Mouse (Mus musculus) layer of hippocampus, adult 2 months (tissue): ENCODE data around the gene Mgat5. TPM values are rescaled to one million over a fixed set of nuclear protein-coding genes. Genes with fewer than 3 reads are reported as not detected.

Experiments used
- DNase-seq, 2 experiments: peaks; one replicate each; pipeline ENCODE4 v3.0.0; 2022; ENCODE audit warnings: low spot score in 2 of 2
- H3K27ac ChIP-seq: fragments of 200-600 bp; 2 replicates; pipeline ENCODE4 v1.8.1; 2022
- H3K4me3 ChIP-seq: fragments of 200-600 bp; 2 replicates; pipeline ENCODE4 v1.8.1; 2022; ENCODE audit warnings: mild to moderate bottlenecking
- CTCF ChIP-seq: fragments of 200-600 bp; conservative IDR thresholded peaks from 2 replicates; pipeline ENCODE4 v1.8.1; 2022; ENCODE audit warnings: antibody characterized with exemption, mild to moderate bottlenecking, moderate library complexity
- total RNA-seq, 2 experiments: library from RNA; stranded (reverse); gene quantifications; 2 replicates each; pipeline ENCODE4 v1.2.3; 2021

Gene Mgat5
- total RNA-seq, 2 experiments from 2014 or later, result 51.0 to 52.4 TPM

GRCm38 (mm10) chr1:127246158-127246557, 41.3 kb downstream of the Mgat5 start:
- Histone ChIP-seq H3K27ac (no peak overlapping the region), H3K4me3 (no peak overlapping the region)
- no peak for TF ChIP-seq CTCF
- DNase-seq, result peak in 1 of 2 experiments; percentile 25

- DNase-seq, result no peak
- Histone ChIP-seq H3K4me3 (no peak overlapping the region), H3K27ac (no peak overlapping the region)
- TF ChIP-seq CTCF, result no peak
Observed at GRCm38 (mm10) chr1:127248433-127248832, 43.6 kb downstream of the Mgat5 start.

GRCm38 (mm10) chr1:127249621-127250020, 44.8 kb downstream of the Mgat5 start:
- H3K4me3 ChIP-seq, result no peak overlapping the region
- no peak for TF ChIP-seq CTCF
- H3K27ac ChIP-seq, result no peak overlapping the region
- no peak for DNase-seq

- H3K4me3 ChIP-seq, result no peak overlapping the region
Observed at GRCm38 (mm10) chr1:127250313-127250712, 45.5 kb downstream of the Mgat5 start.

GRCm38 (mm10) chr1:127251751-127252150, 46.9 kb downstream of the Mgat5 start:
- H3K27ac ChIP-seq, result no peak overlapping the region
- H3K4me3 ChIP-seq, result no peak overlapping the region
- TF ChIP-seq CTCF, result no peak
- DNase-seq, result no peak

More at GRCm38 (mm10) chr1:127250313-127250712, 45.5 kb downstream of the Mgat5 start:
- no peak overlapping the region for H3K27ac ChIP-seq
- DNase-seq, result no peak
- no peak for TF ChIP-seq CTCF

- no peak for TF ChIP-seq CTCF
- no peak for DNase-seq
Observed at GRCm38 (mm10) chr1:127257005-127257404, 52.2 kb downstream of the Mgat5 start.

GRCm38 (mm10) chr1:127259669-127260068, 54.9 kb downstream of the Mgat5 start:
- H3K4me3 ChIP-seq, result no peak overlapping the region
- no peak for TF ChIP-seq CTCF
- DNase-seq, result no peak
- H3K27ac ChIP-seq, result no peak overlapping the region

More at GRCm38 (mm10) chr1:127257005-127257404, 52.2 kb downstream of the Mgat5 start:
- Histone ChIP-seq H3K27ac (no peak overlapping the region), H3K4me3 (no peak overlapping the region)

- DNase-seq, result no peak
- Histone ChIP-seq H3K4me3 (no peak overlapping the region), H3K27ac (no peak overlapping the region)
- no peak for TF ChIP-seq CTCF
Observed at GRCm38 (mm10) chr1:127260969-127261368, 56.2 kb downstream of the Mgat5 start.

- H3K4me3 ChIP-seq, result no peak overlapping the region
- no peak for DNase-seq
- H3K27ac ChIP-seq, result no peak overlapping the region
- no peak for TF ChIP-seq CTCF
Observed at GRCm38 (mm10) chr1:127262170-127262837, 57.5 kb downstream of the Mgat5 start.

GRCm38 (mm10) chr1:127267985-127268384, 63.2 kb downstream of the Mgat5 start:
- no peak overlapping the region for H3K4me3 ChIP-seq
- no peak overlapping the region for H3K27ac ChIP-seq
- no peak for DNase-seq
- TF ChIP-seq CTCF, result no peak

GRCm38 (mm10) chr1:127269343-127269742, 64.5 kb downstream of the Mgat5 start:
- no peak for TF ChIP-seq CTCF
- Histone ChIP-seq H3K27ac (no peak overlapping the region), H3K4me3 (no peak overlapping the region)
- no peak for DNase-seq

GRCm38 (mm10) chr1:127270273-127271020, 65.6 kb downstream of the Mgat5 start:
- Histone ChIP-seq H3K4me3 (no peak overlapping the region), H3K27ac (peak overlapping the region; percentile 21; the same call in 1 of the 2 replicates)
- no peak for TF ChIP-seq CTCF
- DNase-seq, result no peak

GRCm38 (mm10) chr1:127271156-127271555, 66.3 kb downstream of the Mgat5 start:
- no peak for TF ChIP-seq CTCF
- no peak for DNase-seq
- no peak overlapping the region for H3K4me3 ChIP-seq
- H3K27ac ChIP-seq, result no peak overlapping the region

- no peak overlapping the region for H3K27ac ChIP-seq
- H3K4me3 ChIP-seq, result no peak overlapping the region
- TF ChIP-seq CTCF, result no peak
- no peak for DNase-seq
Observed at GRCm38 (mm10) chr1:127273363-127273762, 68.5 kb downstream of the Mgat5 start.
